10 mouse cellular contexts compared by ENCODE assay signal in the genomic region with DNA sequence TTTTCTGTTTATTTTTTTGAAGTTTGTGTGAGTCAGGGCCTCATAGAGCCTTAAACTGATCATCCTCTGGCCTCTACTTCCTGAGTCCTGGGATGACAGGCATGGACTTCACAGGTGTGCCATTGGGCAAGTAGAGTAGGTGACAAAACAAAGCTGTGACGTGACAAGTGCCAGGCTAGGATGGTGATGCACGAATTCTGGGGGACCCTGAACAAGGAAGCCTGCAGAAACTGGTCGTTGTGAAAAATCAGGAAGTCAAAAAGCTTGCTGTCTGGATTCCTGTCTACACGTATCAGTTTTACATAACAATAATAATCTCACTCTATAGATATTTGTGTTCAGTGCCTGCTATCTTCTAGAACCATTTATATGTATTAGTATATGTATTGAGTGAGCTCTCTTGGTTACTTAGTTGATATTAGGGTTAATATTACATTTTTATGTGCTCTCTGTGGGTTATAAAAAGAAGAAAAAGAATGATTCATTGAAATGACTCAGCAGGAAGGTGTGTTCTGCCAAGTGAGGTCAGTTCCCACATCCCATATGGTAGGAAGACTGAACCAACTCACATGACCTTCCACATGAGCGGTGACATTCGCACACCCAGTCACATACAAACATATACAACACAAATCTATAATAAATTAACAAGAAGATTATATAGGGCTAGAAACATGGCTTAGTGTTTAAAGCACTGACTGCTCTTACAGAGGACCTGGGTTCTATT. TPM values are rescaled to one million over a fixed set of nuclear protein-coding genes. Genes with fewer than 3 reads are reported as not detected.
DNase-seq lines count a peak whose midpoint lies in the region; ATAC-seq and TF ChIP-seq lines count a peak whose summit lies in the region.
"Had no signal": no experiment of that assay in that cellular context is flagged by ENCODE, and none has a peak within 500 bp of the region (broad histone marks: within the 10 kb centered on the region; RNA-seq: fewer than 3 reads in every experiment).

No protein-coding gene starts in this region.

- no peak overlapping the region for H3K4me3 ChIP-seq in kidney, embryonic 14.5 days (ENCODE audit: low read length)
- H3K4me3 ChIP-seq in G1E (ENCODE audit: low read depth, low read length) (no peak overlapping the region), macrophage (ENCODE audit: inconsistent target) (no peak overlapping the region)
- no peak overlapping the region for H3K4me3 ChIP-seq in hindbrain, embryonic 12.5 days
- H3K4me3 ChIP-seq: neural tube, embryonic 13.5 days; stomach, embryonic 15.5 days had no signal

- H3K79me2 ChIP-seq in macrophage (ENCODE audit: inconsistent target): peaks cover 86% of the 10 kb centered on the region

- H3K27ac ChIP-seq in kidney, embryonic 14.5 days (ENCODE audit: low read depth, low read length): peak overlapping the region; percentile 65; the same call in 1 of the 2 replicates
- peak overlapping the region; percentile 74 for H3K27ac ChIP-seq in macrophage
- no peak overlapping the region for H3K27ac ChIP-seq in hindbrain, embryonic 12.5 days
- H3K27ac ChIP-seq: neural tube, embryonic 13.5 days had no signal

- ATAC-seq in kidney, embryonic 14.5 days (ENCODE audit: low FRiP score, low TSS enrichment): no peak
- peak; percentile 57; the same call in 1 of the 2 replicates for ATAC-seq in G1E (ENCODE audit: extremely low read depth, insufficient number of reproducible peaks, low FRiP score, poor library complexity, severe bottlenecking)
- no peak for ATAC-seq in hindbrain, embryonic 12.5 days (ENCODE audit: low FRiP score)

- 82% methylated on average over 6 of the region's 6 CpGs for WGBS in kidney, embryonic 14.5 days
- 4% methylated on average over 6 of the region's 6 CpGs for WGBS in macrophage (ENCODE audit: missing documents)
- WGBS in hindbrain, embryonic 12.5 days: 85% methylated on average over 6 of the region's 6 CpGs

- no peaks in the 10 kb centered on the region for H3K27me3 ChIP-seq in kidney, embryonic 14.5 days (ENCODE audit: control insufficient read depth, insufficient read depth, low read length)
- H3K27me3 ChIP-seq in G1E (ENCODE audit: insufficient read depth, low read length): peaks cover 2% of the 10 kb centered on the region; the same call in 1 of the 2 replicates
- H3K27me3 ChIP-seq in hindbrain, embryonic 12.5 days: no peaks in the 10 kb centered on the region
- H3K27me3 ChIP-seq: stomach, embryonic 15.5 days had no signal

- H3K9ac ChIP-seq in kidney, embryonic 14.5 days (ENCODE audit: low read depth, low read length): no peak overlapping the region
- no peak overlapping the region for H3K9ac ChIP-seq in hindbrain, embryonic 12.5 days
- H3K9ac ChIP-seq: neural tube, embryonic 13.5 days; stomach, embryonic 15.5 days had no signal

- no peak for TF ChIP-seq CTCF in G1E (IDR thresholded peaks at IDR 0.05; ENCODE audit: low read depth, low read length)

- no peaks in the 10 kb centered on the region for H3K36me3 ChIP-seq in kidney, embryonic 14.5 days (ENCODE audit: control insufficient read depth, insufficient read depth, low read length)
- H3K36me3 ChIP-seq in G1E (replicated peaks): no peaks in the 10 kb centered on the region
- no peaks in the 10 kb centered on the region for H3K36me3 ChIP-seq in macrophage (ENCODE audit: inconsistent target)
- H3K36me3 ChIP-seq in hindbrain, embryonic 12.5 days: no peaks in the 10 kb centered on the region
- H3K36me3 ChIP-seq: neural tube, embryonic 13.5 days; stomach, embryonic 15.5 days had no signal

- no peak for DNase-seq in kidney, adult 9 months
- DNase-seq in G1E (ENCODE audit: low spot score): no peak
- DNase-seq in c-Kit-positive CD71-negative TER-119-negative erythroid progenitor cells, embryonic 14.5 days (ENCODE audit: low read depth): peak; percentile 10
- DNase-seq in frontal cortex, postnatal 36 days (ENCODE audit: low spot score in 2 of 2): no peak
- no peak for DNase-seq in thymus, postnatal 25 days

- H3K4me1 ChIP-seq in kidney, embryonic 14.5 days (ENCODE audit: control insufficient read depth, insufficient read depth, low read length): no peaks in the 10 kb centered on the region
- H3K4me1 ChIP-seq in G1E (ENCODE audit: insufficient read depth, low read depth, low read length): peaks cover 15% of the 10 kb centered on the region
- H3K4me1 ChIP-seq in hindbrain, embryonic 12.5 days: no peaks in the 10 kb centered on the region
- H3K4me1 ChIP-seq: neural tube, embryonic 13.5 days; stomach, embryonic 15.5 days had no signal

- no peak overlapping the region for H3K4me2 ChIP-seq in kidney, embryonic 14.5 days (replicated peaks; ENCODE audit: low read depth, low read length)
- no peak overlapping the region for H3K4me2 ChIP-seq in hindbrain, embryonic 12.5 days (replicated peaks)
- H3K4me2 ChIP-seq: neural tube, embryonic 13.5 days; stomach, embryonic 15.5 days had no signal

- no peaks in the 10 kb centered on the region for H3K9me3 ChIP-seq in kidney, embryonic 14.5 days (ENCODE audit: control insufficient read depth, low read length)
- no peaks in the 10 kb centered on the region for H3K9me3 ChIP-seq in G1E (replicated peaks)
- no peaks in the 10 kb centered on the region for H3K9me3 ChIP-seq in hindbrain, embryonic 12.5 days (replicated peaks)
- H3K9me3 ChIP-seq: neural tube, embryonic 13.5 days; stomach, embryonic 15.5 days had no signal

RNA-seq across cellular contexts. Expression of gene Sntb2, which starts 37.2 kb away (rescaled TPM):
- polyA plus RNA-seq in kidney, embryonic 14.5 days (2014; fragmentation: Nextera tagmentation; extraction: Ambion mirVana): 18.7 and 19.4 TPM in 2 replicates
- total RNA-seq in G1E (2014; fragmentation: Nextera tagmentation) (6.5 and 7.2 TPM in 2 replicates), G1E (2017) (8.9 and 9.4 TPM in 2 replicates)
- polyA plus RNA-seq in G1E (2012) (8.1 and 9.1 TPM in 2 replicates), macrophage (2018) (7.2 to 10.1 TPM (median 8.4 TPM) in 3 replicates)
- 10 to 100 TPM; 18.2 to 50.8 (median 32.8) TPM for total RNA-seq in macrophage (2018; cell fraction: chromatin; rRNA removed)
- 10 to 100 TPM in 24 of 26 experiments, 1 to 10 TPM in 2; 9.7 to 18.9 (median 13.0) TPM for total RNA-seq in macrophage (2018; cell fraction: cytosol; rRNA removed)
- total RNA-seq in macrophage (2018; cell fraction: nucleus; rRNA removed): 10 to 100 TPM; 16.4 to 48.6 (median 27.7) TPM
- 11.5 and 11.9 TPM in 2 replicates for polyA plus RNA-seq in hindbrain, embryonic 12.5 days (2016; fragmentation: Nextera tagmentation; extraction: Ambion mirVana)

RNA-seq across cellular contexts. Expression of gene Vps4a, which starts 58.3 kb away (rescaled TPM):
- 57.2 and 62.9 TPM in 2 replicates for polyA plus RNA-seq in kidney, embryonic 14.5 days (2014; fragmentation: Nextera tagmentation; extraction: Ambion mirVana)
- total RNA-seq in G1E (2014; fragmentation: Nextera tagmentation) (27.3 and 28.6 TPM in 2 replicates), G1E (2017) (51.1 and 51.2 TPM in 2 replicates)
- polyA plus RNA-seq in G1E (2012) (22.0 and 24.8 TPM in 2 replicates), macrophage (2018) (37.0 to 41.2 TPM (median 40.7 TPM) in 3 replicates)
- total RNA-seq in macrophage (2018; cell fraction: chromatin; rRNA removed): 10 to 100 TPM in 25 of 26 experiments, 1 to 10 TPM in 1; 6.7 to 34.9 (median 23.8) TPM
- 10 to 100 TPM; 31.0 to 41.8 (median 36.9) TPM for total RNA-seq in macrophage (2018; cell fraction: cytosol; rRNA removed)
- 10 to 100 TPM; 11.3 to 36.5 (median 26.8) TPM for total RNA-seq in macrophage (2018; cell fraction: nucleus; rRNA removed)
- polyA plus RNA-seq in hindbrain, embryonic 12.5 days (2016; fragmentation: Nextera tagmentation; extraction: Ambion mirVana): 103 and 107 TPM in 2 replicates
